Mouse (Mus musculus): ENCODE measurements around the gene Ralbp1.

GRCm38 (mm10) chr17:65930158-65930826, 44.7 kb upstream of the Ralbp1 start:
- TF ChIP-seq NRF1 (IDR thresholded peaks at IDR 0.05; ENCODE audit: insufficient read depth, low read depth, low read length, poor library complexity, severe bottlenecking) (no peak), TCF12 (IDR thresholded peaks at IDR 0.05; ENCODE audit: low read depth, low read length) (no peak), E2F4 (IDR thresholded peaks at IDR 0.05; ENCODE audit: borderline replicate concordance, low read depth, low read length) (no peak), TAL1 (IDR thresholded peaks at IDR 0.05; ENCODE audit: low read length) (no peak), EP300 (IDR thresholded peaks at IDR 0.05; ENCODE audit: low read depth in 1 of 2, low read length in 2 of 2) (no peak), GATA1 (IDR thresholded peaks at IDR 0.05; ENCODE audit: low read depth, low read length) (no peak), CTCF (IDR thresholded peaks at IDR 0.05 in 2 of 3, conservative IDR thresholded peaks at IDR 0.05 in 1 of 3; ENCODE audit: control insufficient read depth in 1 of 3, insufficient read depth in 1 of 3, low read depth in 2 of 3, low read length in 3 of 3, poor library complexity in 1 of 3, severe bottlenecking in 1 of 3) (no peak), GABPA (IDR thresholded peaks at IDR 0.05; ENCODE audit: low read depth, low read length) (no peak), ZNF384 (IDR thresholded peaks at IDR 0.05; ENCODE audit: low read depth, low read length) (no peak), POLR2A (IDR thresholded peaks at IDR 0.05; ENCODE audit: control insufficient read depth in 1 of 2, insufficient read depth in 1 of 2, low read depth in 1 of 2, low read length in 2 of 2, poor library complexity in 1 of 2) (no peak), MAZ (IDR thresholded peaks at IDR 0.05; ENCODE audit: low read depth, low read length) (no peak)
